Mouse (Mus musculus) left cerebral cortex, adult 9 months (tissue): ENCODE data around the gene Epc2.

ENCODE experiments used
- DNase-seq, 2 experiments: peaks; one replicate each; pipeline ENCODE4 v3.0.0; 2022; ENCODE audit warnings: low spot score in 2 of 2

Epc2 gene

DNA sequence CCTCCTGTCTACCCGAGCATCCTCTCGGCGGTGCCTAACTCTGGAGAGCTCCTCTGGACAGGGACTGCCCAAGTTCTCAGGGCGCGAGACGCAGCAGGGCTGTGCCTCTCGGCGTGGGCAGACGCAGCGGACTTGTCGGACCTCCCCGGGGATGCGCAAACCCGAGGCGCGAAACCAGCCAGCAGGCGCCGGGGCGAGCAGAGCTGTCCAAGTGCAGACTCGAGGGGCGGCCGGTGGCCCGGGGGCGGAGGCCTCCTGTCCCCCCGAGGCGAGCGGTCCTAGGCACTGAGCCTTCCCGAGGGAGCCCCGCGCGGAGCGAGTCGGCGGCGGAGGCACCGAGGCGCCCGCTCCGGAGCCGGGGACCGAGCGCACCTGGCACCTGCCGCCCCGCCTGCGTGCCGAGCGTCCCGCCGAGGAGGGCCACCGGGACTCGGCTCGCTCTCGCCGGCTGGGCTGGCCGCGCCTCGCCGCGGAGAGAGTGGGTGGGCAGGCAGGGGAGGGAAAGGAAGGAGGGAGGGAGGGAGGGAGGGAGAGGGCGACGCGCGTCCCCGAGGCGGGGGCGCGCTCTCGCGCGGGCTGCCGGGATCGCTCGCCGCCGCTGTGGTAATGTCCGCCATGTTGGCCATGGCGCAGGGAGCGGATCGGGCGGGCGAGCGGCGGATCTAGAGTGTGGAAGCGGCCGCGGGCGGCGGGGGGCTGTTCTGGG is at the start of gene Epc2:
Gene Epc2 (plus strand): TSS at position 556 of the 706 bp plus-strand sequence.
- peak; percentile 47 to 74 for DNase-seq

DNA sequence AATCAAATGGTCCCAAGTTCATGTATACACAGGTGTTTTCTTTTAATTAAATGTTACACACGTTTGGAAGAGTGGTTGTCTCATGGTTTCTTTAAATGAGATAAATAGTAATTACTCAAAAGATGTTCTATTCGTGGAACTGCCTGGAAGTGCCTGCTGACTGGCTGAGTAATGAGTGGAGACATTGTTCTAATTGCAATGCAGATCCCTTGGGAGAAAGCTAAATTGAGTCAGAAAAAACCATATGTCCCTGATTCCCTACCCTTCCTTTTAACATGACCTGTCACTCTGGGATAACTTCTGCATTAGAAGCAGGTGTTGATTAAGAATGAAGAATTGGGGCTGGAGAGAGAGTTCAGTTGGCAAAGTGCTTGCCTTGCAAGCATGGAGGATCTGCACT is 45.3 kb upstream of the Epc2 start:
- no peak for DNase-seq

DNA sequence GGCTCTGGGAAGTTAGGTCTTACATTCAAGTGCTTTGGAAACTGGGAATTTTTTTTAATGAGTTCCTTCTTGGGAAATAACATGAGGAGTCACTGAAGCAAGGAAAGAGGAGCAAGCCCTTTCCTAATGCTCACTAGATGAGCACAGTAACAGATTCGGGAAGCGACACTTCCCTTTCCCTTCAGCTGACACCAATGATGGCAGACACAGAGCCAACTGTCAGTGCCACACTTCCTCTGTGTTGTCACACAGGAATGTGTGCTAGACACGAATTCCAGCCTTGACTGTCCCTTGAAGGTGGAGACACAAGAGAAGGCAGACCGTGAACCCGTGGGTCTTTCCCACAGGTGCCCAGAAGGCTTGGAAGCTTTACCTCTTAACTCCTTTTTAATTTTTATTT is 39.6 kb upstream of the Epc2 start:
- DNase-seq = no peak

DNA sequence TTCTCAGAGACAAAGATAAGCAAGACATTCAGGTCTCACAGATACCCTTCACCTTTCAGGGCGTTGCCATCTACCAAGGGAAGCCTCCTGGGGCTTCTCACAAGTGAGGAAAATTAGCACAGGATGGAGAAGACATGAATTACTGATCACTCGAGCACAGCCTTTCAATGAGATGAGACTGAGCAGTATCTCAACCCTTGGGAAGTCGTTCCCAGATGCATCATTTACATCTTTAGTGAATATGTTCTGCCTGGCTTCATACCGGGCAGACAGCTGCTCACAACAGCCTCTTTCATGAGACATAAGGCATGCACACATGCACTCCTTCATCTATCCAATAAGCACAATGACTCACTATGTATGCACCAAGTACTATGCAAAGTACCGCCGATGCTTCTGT is 38.7 kb upstream of the Epc2 start:
- no peak for DNase-seq

DNA sequence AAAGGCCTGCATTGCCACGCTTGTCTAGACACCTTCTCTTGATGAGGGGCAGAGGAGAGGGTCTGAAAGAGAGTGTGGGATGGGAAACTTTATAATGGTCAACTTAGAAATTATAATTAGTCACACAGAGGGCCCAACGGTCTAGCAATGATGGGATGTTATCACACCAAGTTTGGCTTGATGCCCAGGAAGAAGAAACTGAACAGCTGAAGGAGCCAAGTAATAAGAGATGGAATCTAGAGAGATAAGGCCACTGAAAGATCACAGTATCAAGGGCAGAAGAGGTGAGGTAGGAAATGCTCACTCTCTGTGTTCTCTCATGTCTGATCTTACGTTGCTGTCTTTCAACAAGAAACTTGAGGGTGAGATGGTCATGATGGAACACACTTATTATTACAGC is 35.4 kb upstream of the Epc2 start:
- DNase-seq = no peak

DNA sequence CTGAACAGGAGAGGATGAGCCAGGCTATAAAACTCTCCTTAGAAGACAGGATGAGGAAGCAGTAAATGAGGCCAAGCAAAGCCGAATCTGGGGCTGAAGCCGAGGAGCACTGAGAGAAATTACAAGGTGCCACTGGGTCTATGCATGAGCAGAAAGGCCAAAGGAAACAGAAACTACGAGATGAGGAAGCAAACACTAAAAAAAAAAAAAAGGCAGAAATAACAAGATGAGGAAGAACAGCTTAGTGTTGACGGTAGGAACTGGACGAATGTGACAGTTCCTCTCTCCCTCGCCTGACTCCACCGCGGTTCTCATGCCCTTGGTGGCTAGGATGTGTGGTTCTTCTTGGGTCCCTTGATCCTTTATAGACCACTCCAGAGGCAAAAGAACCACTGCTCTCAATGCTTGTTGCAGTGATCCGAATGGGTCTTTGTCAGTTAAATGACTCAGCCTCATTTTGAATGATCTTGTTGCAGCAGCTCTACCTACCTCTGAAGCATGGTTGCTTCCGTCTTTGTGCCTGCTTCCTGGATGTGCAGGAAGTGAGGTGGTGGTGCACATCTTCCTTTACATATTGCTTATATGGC is 34.2 kb upstream of the Epc2 start:
- no peak for DNase-seq

DNA sequence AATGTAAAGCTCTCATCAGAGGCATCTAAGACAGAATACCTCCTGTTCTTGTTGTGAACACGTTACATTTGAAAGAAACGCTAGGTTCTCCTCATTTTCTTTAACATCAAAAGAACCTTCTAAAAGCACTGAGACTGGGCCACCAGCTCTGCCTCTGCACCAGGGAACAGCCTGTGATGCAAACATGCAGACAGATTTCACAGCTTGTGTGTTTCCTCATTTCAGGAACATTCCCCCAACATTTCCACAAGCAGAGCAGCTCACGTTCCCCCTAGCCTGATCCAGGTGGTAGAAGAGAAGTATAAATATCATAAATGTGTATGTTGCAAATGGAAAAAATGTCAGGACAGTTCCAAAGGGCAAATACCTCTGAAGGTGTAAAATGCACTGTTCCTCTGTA is 30.9 kb upstream of the Epc2 start:
- no peak for DNase-seq

DNA sequence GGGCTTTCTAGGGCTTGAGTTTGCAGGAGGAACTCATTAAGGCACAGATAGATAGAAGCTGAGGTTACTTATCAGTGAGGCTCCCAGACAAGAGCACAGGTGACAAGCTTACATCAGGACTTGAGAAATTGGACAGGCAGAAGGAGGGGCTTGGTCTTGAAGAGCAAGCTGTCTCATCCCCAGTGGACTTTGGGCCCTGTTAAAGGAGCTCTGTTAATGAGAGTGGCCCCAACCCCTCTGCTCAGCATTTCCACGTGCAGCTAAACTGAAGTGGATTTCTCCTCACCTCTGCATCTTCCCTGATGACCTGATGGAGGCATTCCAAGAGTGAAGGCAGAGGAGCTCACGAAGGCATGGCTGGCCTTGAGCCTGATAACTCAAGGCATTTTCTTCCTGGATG is 27.4 kb upstream of the Epc2 start:
- no peak for DNase-seq

DNA sequence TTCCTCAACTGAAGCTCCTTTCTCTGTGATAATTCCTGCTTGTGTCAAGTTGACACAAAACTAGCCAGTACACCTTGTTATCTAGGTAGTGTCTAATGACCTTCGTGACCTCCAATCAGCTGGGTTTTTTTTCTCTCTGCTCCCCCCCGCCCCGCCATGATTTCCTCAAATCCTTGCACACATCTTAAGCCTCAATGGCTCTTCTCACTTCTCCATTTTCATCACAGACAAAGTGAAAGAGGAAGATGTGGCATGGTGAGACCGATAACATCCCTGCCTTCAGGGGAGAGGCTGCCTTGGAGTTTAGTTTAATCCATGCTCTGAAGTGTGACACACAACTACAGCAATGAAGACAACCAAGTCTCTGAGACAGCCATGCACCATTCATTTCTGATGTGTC is 26.5 kb upstream of the Epc2 start:
- DNase-seq = no peak

DNA sequence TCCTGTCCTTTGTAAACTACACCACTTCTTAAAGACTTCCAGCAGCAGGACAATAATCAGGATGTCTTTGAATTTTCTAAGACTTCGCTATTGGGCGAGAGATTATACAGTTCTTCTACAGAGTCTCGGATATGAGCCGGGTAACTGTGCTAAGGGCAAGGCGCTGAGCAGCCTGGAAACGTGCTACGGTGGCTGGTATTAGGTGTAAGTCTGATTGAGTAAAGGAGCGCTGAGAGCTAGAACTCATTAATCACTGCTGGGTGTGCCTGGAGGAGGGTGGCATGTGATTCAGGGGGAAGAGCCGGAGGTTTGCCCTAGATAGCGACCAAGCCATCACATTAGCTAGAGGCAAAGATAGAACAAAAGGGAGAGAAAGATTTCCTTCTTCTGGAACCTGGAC is 25.1 kb upstream of the Epc2 start:
- no peak for DNase-seq

DNA sequence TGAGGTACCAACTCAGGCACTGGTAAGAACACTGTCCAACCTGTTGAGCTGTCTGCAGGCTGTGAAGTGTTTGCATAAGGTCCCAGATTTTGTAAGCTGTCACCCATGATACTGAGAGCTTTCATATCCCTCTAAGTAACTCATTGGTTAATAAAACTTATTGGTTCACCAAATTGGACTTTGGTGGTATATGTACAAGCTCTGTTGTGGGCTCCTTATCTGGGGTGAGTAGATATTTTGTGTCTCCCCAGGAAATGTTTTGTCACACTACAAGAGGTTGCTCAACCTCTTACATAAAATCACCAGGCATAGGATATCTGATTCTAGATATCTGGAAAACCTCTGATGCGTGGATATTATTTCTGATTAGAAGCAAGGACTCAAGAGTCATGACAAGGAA is 20.3 kb upstream of the Epc2 start:
- no peak for DNase-seq

DNA sequence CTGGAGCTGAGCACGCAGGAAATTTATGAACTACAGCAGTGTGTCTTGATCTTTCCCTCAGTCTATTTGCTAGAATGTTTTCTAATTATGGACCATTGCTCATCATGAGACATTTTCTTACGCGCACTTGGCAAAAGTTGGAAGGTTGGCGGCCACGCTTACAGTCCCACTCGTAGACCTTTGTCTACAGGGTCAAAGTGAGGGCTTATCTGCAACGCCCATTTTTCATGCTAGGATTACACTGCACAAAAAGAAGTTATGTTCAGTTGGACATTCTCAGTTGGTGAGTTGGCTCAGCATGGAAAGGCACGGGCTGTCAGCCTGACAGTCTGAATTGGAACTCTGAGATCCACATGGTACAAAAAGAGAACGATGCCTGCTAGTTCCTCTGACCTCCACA is 18.1 kb upstream of the Epc2 start:
- DNase-seq = no peak

DNA sequence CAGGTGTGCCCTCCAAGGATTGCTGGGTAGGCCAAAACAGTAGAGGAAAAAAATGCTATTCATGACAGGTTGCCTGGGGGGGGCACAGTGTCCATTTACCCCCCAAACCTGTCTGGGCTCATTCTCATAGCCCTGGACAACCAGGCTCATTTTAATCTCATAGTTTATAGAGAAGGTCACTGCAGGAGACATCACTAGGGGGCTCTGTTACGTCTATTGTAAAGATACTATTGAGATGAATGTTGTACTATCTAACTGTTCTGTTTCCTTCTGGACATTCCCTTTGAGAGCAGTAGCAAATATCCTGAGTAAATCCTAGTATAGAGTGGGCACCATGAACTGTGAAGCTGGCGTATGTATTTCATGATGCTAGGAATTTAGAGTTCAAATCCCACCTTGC is 5.0 kb upstream of the Epc2 start:
- DNase-seq = no peak

DNA sequence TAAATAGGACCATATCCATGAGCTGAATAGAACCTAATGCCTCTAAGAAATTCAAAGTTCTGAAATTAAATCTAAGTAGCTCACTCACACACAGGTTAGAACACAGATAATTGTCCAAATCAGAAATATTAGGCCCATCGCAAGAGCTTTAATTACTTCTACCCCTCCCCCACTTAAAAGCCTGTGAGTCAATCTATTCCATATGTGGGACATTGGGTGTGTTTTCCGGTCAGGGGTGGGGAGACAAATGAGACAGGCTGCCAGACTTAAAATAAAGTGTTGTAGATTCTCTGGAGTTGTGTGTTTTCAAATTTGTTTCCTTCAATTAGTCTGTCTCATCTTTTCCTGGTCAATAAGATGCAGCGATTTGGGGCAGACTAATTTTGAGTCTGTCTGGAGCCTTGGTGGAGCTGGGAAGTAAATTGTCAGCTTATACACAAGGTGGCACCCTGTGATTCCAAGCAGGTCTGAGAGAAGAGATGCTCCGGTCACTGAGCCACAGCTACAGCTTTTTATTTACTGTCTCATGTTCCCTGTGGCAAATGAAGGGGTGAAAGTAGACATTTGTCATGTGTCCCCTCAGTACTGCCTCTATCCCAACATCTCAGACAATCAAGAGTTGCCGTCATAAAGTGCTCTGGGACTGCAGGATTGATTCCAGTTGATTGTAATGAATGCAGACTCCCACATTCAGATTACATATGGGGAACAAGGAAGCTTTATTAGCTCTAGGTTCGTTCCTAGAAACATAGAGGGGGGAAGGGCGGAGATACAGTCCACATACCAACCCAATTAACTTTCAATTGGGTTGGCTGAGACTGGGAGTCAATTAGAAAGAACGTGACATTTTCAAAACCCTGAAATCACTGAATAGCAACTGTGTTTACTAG is 3.5 kb upstream of the Epc2 start:
- DNase-seq = peak in 1 of 2 experiments; percentile 28

DNA sequence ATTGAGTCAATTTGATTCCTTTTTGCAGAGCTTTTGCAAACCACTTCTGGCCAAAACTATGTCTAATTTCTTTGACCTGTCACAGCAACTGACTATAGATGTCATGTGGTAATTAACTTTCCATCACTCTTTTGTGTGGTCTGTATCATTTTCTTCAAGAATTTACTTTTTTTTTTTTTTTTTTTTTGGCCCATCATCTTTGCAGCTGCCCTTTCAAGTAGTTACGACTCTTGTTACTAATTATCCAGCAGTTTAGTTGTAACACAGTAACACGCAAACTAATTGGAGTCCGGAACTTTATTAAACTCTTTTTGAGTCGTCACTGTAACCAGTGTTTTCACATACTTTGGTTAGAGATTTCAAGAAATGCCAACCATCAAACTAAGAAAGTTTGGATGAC is 819 bp upstream of the Epc2 start:
- DNase-seq = no peak

DNA sequence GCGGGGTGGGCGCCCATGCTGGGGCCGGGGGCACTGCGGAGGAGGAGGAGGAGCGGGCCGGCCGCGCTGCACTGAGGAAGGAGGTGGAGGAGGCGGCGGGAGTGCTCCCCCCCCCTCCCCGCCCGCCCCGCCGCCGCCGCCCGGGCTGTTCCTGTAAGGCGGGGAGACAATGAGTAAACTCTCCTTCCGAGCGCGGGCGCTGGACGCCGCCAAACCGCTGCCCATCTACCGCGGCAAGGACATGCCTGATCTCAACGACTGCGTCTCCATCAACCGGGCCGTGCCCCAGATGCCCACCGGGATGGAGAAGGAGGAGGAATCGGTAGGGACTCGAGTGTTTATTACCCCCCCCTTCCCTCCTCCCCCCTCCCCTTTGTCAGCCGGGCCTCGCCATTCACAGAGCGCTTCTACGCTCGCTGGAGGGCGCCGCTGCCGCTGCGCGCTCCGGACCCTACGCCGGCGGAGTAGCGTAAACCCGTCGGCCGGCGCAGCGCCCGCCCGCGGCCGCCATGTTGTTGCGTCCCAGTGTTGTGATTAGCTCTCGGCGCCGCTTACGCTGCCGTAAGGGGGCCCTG is 438 bp downstream of the Epc2 start:
- DNase-seq = peak; percentile 78 to 95

DNA sequence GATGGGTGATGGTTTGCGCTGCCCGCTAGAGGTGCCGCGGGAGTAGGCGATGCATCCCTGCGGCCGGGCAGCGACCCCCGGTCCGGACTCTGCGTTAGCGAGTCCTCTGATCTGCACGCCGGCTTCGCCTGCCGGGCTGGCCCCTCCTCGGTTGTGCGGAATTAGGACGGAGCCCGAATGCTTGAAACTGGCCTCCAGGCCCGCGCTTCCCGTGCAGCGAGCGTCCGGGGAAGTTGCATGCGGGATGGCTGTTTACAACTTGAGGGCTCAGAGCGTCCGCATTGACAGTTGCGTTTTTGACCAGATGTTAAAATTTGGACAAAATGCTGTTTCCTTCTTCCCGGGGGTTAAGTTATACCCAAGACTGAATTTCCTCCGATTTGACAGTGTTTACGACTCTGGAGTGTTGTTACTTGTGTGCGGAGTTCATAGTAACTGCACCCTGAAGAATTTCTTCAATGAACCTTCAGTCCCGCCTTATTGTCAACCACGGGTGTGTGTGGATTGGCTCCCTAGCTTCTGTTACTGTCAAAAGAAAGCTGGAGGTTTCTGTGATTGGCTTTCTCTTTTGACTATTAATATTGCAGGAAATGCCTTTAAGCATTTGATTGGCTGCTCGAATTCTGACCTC is 1.3 kb downstream of the Epc2 start:
- peak; percentile 70 to 71 for DNase-seq

DNA sequence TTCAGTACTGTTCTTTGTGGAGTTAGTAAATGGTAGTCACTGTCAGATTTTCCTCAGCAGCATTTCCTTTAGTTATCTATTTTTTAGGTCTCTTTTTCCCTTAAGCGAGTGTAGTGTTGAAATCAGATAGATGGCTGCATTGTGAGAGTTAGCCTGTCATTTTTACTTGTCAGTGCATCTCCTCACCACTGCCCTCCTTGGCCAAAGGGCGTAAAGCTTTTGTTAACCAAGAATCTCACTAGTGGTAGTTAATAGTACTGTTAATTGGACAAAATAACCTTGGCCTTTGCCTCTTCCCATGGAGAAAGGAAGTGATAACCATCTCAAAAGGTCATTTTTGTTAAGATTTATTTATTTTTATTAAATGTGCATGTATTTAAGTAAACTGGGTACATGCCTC is 6.5 kb downstream of the Epc2 start:
- no peak for DNase-seq

DNA sequence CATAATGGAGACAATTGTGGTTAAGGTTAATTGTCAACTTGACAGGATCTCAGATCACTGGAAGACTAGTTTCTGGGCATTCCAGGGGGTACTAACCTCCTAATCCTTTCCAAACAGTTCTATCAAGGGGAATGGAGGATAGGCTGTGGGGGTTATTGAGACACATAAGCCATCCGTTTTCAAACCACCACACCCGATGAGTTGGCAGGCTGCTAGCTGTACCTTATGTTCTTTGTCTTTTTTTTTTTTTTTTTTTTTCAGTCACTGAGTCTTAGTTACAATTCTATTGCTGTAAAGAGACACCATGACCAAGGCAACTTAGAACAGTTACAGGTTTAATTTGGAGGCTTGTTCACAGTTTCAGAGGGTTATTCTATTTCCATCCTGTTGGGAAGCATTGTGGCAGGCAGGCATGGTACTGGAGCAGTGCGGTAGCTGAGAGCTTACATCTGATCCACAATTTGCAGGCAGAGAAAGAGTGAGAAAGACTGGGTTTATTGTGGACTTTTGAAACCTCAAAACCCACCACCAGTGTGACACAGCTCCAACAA is 14.5 kb downstream of the Epc2 start:
- DNase-seq = peak in 1 of 2 experiments; percentile 17

DNA sequence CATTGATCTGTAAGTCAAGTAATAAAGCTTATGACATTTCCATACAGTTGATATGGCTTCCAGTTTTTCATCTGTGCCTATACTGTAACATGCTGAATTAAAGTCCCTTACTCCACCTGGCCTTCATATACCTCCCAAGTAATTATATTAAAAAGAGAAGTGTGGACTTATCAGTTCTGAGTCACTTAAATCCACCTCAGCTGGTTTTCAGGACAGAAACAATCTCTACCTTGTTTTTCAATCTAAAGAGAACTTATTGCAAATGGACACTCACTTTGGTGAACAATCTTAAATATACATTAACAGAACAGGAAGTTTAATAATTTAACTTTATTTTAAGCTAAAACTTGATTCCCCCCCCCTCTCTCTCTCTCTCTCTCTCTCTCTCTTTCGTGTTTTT is 15.8 kb downstream of the Epc2 start:
- DNase-seq = no peak

DNA sequence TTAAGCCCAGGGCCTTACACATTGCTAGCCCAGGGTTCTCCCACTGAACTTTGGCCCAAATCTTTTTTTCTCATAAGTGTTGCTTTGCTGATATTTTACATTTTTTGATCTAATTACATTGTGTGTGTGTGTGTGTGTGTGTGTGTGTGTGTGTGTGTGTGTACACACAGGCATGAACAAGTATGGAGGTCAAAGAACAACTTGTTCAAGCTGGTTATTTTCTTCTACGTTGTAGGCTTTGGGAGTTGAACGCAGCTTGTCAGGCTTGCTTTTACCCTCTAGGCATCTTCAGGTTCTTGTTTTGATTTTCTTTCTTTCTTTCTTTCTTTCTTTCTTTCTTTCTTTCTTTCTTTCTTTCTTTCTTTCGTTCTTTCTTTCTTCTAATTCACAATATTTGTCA is 19.9 kb downstream of the Epc2 start:
- DNase-seq = no peak
